Mouse (Mus musculus) megakaryocyte-erythroid progenitor cell, adult 5 weeks (primary cell): ENCODE data around the gene Actr10. TPM values are rescaled to one million over a fixed set of nuclear protein-coding genes. Genes with fewer than 3 reads are reported as not detected.

Source experiments
- polyA plus RNA-seq: library from polyadenylated mRNA; stranded (reverse); fragments of >175 nt; gene quantifications from 2 replicates; pipeline ENCODE4 v1.2.3, GENCODE M21; 2012

Gene Actr10
- polyA plus RNA-seq: 2.8 and 3.4 TPM in 2 replicates

DNA sequence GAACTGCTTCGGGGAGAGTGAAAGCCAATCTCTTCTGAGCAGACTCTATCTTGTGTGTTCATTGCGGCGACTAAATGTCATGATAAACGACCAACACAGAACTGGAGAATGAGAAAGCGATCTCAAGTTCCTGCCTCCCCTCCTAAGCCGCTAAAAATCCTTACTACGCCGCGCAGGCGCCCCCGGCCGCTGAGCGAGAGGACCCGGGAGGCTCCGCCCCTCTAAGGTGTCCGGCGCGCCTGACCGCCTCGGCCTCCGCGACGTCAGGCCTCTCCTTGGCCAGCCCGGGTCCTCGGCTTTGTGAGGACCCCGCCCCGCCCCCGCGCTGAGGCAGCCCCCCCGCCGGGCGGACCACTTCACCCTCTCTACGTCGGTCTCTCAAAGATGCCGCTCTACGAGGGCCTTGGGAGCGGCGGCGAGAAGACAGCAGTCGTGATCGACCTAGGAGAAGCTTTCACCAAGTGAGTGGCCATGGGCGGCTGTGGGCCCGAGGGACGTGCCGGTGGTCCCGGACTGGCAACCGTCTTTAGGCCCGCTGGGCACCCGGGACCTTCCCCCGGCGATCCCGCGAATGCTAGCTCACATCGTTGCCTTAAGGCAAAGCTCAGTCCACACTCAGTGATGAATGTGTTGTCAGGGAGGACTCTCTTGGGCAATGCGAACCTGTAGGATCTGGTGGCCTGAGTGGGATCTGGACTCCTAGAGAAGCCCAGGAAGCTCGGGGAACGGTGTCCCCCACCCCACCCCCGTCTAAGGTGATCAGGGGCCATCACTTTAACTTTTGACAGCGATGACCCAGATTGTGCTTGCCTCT is at the start of gene Actr10:
Gene Actr10 (plus strand): TSS at position 287 of the 814 bp plus-strand sequence.

DNA sequence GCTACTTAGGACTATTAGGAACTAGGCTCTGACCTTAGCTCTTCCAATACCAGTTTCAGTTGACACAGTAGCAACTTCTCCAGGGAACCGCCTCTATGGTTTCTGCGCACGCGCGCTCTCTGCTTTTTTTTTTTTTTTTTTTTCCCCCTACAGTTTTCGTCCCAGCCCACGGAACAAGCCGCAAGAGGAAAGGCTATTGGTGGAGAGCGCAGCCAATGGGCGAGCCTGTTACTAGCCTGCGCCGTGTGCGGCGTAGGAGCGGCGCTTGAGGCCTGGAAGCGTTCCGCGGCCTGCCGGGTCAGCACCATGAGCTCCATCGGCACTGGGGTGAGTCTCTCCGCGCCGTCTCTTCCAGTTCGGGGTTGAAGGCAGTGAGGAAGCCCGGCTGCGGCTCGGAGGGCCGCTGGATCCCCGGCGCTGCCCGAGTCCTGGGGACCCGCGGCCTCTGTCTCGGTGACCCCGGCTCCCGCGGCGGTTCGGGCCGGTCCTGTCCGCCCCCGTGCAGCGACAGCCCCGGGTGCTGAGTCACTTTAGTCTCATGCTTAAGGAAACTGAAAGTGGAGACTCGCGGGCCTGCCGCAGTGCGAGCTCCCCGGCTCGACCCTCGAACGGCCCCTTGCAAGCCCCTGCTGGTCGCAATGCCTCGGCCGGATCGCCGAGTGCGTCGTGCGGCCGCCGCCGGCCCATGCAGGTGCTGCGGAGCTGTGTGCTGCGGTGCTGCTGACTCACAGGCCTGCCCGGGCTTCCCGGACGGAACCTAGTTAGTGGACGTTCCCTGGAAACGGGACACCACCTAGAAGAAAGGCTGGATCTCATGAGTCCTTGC is 37.0 kb downstream of the Actr10 start, which contains the start of gene Psma3:
Gene Psma3 (plus strand): TSS at position 181 of the 826 bp plus-strand sequence.

Other genes with a start within 250 kb of the Actr10 start
- 5.8 and 6.0 TPM in 2 replicates for gene Frmd6, start 112.3 kb upstream of the Actr10 start, polyA plus RNA-seq
- gene Psma3, start 36.8 kb downstream of the Actr10 start, polyA plus RNA-seq: 29.3 and 31.8 TPM in 2 replicates
- 12.7 and 22.0 TPM in 2 replicates for gene Arid4a, start 78.1 kb downstream of the Actr10 start, polyA plus RNA-seq
- gene Tomm20l, start 173.6 kb downstream of the Actr10 start, polyA plus RNA-seq: not detected in 2 replicates
- gene Timm9, start 198.8 kb downstream of the Actr10 start, polyA plus RNA-seq: 18.6 and 19.6 TPM in 2 replicates
- 0.68 and 0.74 TPM in 2 replicates for gene 2700049A03Rik, start 199.0 kb downstream of the Actr10 start, polyA plus RNA-seq